Mouse (Mus musculus) forebrain, embryonic 10.5 days (tissue): Measurements from ENCODE around the gene Lamc2. TPM values are rescaled to one million over a fixed set of nuclear protein-coding genes. Genes with fewer than 3 reads are reported as not detected.

ENCODE experiments used
- DNase-seq: peaks from one replicate; pipeline ENCODE4 v3.0.0-alpha.2; 2017; ENCODE audit warnings: low spot score; ENCODE audit errors: extremely low spot score
- H3K27ac ChIP-seq: fragments of 300-500 bp; sonication (generic); 2 replicates; pipeline ENCODE4 v1.5.1; 2016; ENCODE audit warnings: mild to moderate bottlenecking
- H3K27me3 ChIP-seq: fragments of 300-500 bp; sonication (generic); 2 replicates; pipeline ENCODE4 v1.6.1; 2016; ENCODE audit warnings: mild to moderate bottlenecking; ENCODE audit not compliant: poor library complexity, severe bottlenecking
- H3K36me3 ChIP-seq: fragments of 300-500 bp; sonication (generic); replicated peaks from 2 replicates; pipeline ENCODE4 v1.6.1; 2016; ENCODE audit warnings: mild to moderate bottlenecking, moderate library complexity
- H3K4me1 ChIP-seq: fragments of 300-500 bp; sonication (generic); 2 replicates; pipeline ENCODE4 v1.6.1; 2016
- H3K4me3 ChIP-seq: fragments of 300-500 bp; sonication (generic); 2 replicates; pipeline ENCODE4 v1.5.1; 2016; ENCODE audit warnings: mild to moderate bottlenecking, moderate library complexity
- H3K9me3 ChIP-seq: fragments of 300-500 bp; sonication (generic); 2 replicates; pipeline ENCODE4 v1.6.1; 2016; ENCODE audit warnings: mild to moderate bottlenecking, moderate library complexity
- WGBS: fragments of 180-500 bp; shearing (Covaris S2); methylation state at CpG from one replicate; pipeline ENCODE4 v1.1.7; 2016; 5-methylcytosine and 5-hydroxymethylcytosine counted together
- polyA plus RNA-seq: library from polyadenylated mRNA; unstranded; fragments of >200 nt; fragmentation: Nextera tagmentation; extraction: Ambion mirVana; gene quantifications from 2 replicates; pipeline ENCODE4 v1.2.1, GENCODE M21; 2016

The Lamc2 gene
- polyA plus RNA-seq, 1 experiment from 2014 or later: 1.8 TPM

DNA sequence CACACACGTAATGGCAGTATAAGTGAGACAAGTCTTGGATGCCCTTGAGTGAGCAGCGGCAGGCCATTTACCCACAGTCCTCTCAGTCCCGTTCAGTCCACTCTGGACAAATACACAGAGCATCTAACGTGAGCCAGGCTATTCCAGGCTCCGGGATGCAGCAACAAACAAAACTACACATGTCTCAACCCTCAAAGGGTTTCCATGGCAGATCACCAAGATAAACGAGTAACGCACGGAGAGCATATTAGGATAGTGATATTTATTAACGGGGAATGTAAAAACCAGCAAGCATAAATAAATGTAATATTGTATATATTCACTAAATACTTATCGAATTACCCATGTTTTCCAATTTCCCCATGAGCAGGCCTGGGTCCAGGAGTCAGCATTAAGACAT, 15.2 kb downstream of the Lamc2 start:
- H3K4me1 ChIP-seq: peaks cover 14% of the 10 kb centered on the region
- no peak overlapping the region for H3K27ac ChIP-seq
- no peak overlapping the region for H3K4me3 ChIP-seq
- H3K9me3 ChIP-seq: no peaks in the 10 kb centered on the region
- no peaks in the 10 kb centered on the region for H3K27me3 ChIP-seq
- H3K36me3 ChIP-seq: no peaks in the 10 kb centered on the region
- WGBS: 93% methylated on average over 10 of the region's 10 CpGs
- DNase-seq: no peak

DNA sequence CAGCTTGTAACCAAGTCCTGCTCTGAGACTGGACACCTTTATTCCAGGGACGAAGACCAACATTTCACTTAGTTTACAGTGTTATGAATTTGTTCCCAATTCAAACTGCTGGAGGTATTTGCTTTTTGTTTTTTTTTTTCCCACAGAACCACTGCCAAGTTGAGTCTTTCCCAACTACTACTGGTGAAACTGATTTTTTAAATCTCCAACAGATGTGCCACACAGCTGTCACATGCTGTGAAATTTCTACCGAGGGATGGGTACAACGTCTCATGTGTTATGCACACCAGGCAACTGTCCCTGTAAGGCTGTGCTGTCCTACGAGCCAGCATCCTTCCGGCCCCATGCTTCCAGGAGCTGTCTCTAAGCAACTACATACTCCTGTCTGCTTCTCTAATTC, 18.0 kb downstream of the Lamc2 start:
- no peak overlapping the region for H3K27ac ChIP-seq
- no peaks in the 10 kb centered on the region for H3K9me3 ChIP-seq
- 90% methylated on average over 5 of the region's 5 CpGs for WGBS
- H3K27me3 ChIP-seq: no peaks in the 10 kb centered on the region
- DNase-seq: no peak
- H3K4me1 ChIP-seq: peaks cover 11% of the 10 kb centered on the region
- no peaks in the 10 kb centered on the region for H3K36me3 ChIP-seq
- H3K4me3 ChIP-seq: no peak overlapping the region

DNA sequence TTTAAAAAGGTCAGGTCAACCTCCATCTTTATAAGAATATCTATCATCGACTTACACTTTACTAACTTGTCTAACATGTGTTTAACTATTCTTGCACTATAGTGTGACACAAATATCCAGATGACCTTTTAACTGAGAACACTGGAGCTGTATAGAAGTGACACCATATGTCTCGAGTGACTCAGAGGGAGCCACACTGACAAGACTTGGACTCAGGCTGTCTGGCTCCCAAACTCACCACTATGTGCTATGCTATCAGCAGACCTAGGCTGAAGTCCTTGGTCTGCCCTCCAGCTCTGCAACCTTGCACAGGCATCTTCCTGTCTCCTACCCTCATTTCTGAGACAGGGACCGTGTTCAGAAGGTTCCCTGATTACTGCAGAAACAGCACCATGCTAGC, 22.4 kb downstream of the Lamc2 start:
- no peaks in the 10 kb centered on the region for H3K4me1 ChIP-seq
- H3K36me3 ChIP-seq: no peaks in the 10 kb centered on the region
- H3K27ac ChIP-seq: no peak overlapping the region
- DNase-seq: no peak
- H3K4me3 ChIP-seq: no peak overlapping the region
- H3K9me3 ChIP-seq: no peaks in the 10 kb centered on the region
- 87% methylated on average over 3 of the region's 3 CpGs for WGBS
- no peaks in the 10 kb centered on the region for H3K27me3 ChIP-seq

DNA sequence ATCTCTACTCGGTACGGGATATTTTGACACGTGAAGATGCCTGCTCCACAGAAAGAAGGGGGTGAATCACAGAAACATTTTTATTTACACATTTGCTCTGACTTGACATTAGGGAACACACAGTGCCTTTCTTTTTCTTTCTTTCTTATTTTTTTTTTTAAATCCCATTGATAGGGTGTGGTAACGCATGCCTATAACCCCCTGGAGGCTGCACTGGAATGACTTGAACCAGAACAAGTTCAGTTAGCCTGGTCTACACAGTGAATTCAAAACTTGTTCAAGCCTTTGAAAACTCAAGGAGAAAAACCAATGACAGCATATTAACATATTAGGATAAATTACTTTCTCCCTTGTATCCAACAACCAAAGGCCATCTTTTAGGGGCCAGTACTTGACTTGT, 27.1 kb downstream of the Lamc2 start:
- 0 out of 2 replicates have a peak, but pooled peaks cover 1% of the 10 kb centered on the region for H3K4me1 ChIP-seq
- no peaks in the 10 kb centered on the region for H3K9me3 ChIP-seq
- no peaks in the 10 kb centered on the region for H3K27me3 ChIP-seq
- 92% methylated on average over 4 of the region's 4 CpGs for WGBS
- no peak overlapping the region for H3K4me3 ChIP-seq
- no peak for DNase-seq
- H3K27ac ChIP-seq: no peak overlapping the region
- H3K36me3 ChIP-seq: no peaks in the 10 kb centered on the region

DNA sequence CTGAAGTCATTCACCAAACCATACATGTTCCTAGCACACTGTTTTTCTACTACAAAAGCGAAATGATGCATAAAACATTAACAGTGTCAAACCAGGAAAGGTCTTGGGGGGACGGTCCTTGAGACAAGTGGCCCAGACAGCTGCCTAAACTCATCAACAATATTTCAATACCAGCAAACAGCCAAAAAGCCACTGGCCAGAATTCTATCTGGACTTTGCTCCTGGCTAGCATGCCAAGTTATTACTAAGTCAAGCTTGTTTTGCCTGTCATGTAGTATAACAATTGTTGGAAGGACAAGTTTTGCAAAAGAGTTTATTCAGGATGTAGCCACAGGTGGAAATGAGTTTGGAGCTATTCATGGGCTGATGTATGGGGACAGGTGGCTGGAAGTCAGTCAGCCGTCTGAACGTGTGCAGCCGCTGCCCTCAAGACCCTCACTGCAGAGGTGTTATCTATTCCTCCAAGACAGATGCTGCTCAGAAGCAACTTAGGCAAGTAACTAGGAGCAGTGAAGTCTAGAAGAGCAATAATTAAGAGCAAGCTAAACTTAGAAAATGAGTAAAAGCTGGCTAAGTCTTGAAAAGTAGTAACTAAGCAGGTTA, 29.1 kb downstream of the Lamc2 start:
- Histone ChIP-seq H3K4me3 (no peak overlapping the region), H3K9me3 (no peaks in the 10 kb centered on the region), H3K36me3 (no peaks in the 10 kb centered on the region), H3K27ac (no peak overlapping the region), H3K27me3 (no peaks in the 10 kb centered on the region), H3K4me1 (0 out of 2 replicates have a peak, but pooled peaks cover 7% of the 10 kb centered on the region)
- no peak for DNase-seq
- WGBS: 83% methylated on average over 5 of the region's 5 CpGs

DNA sequence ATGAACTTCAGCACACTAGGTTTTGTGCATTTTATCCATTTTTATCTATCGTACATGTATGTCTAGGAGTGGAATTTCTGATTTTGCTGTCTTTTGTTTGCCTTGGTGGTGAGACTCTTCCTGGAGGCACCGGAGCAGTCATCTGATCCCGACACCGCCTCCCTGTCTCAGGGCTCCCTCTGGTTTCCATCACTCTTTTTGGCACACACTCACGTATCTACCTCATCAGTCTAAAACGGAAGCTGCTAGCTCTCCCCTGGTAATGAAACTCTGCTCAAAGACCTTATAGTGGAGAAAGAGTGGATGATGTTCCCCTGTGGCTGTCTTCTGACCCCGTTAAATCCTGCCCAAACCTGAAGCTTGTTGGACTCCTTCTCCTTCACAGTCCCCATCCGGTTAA, 30.9 kb downstream of the Lamc2 start:
- Histone ChIP-seq H3K4me3 (no peak overlapping the region), H3K9me3 (no peaks in the 10 kb centered on the region), H3K4me1 (0 out of 2 replicates have a peak, but pooled peaks cover 7% of the 10 kb centered on the region), H3K27me3 (no peaks in the 10 kb centered on the region), H3K27ac (no peak overlapping the region), H3K36me3 (no peaks in the 10 kb centered on the region)
- WGBS: 91% methylated on average over 8 of the region's 8 CpGs
- no peak for DNase-seq

DNA sequence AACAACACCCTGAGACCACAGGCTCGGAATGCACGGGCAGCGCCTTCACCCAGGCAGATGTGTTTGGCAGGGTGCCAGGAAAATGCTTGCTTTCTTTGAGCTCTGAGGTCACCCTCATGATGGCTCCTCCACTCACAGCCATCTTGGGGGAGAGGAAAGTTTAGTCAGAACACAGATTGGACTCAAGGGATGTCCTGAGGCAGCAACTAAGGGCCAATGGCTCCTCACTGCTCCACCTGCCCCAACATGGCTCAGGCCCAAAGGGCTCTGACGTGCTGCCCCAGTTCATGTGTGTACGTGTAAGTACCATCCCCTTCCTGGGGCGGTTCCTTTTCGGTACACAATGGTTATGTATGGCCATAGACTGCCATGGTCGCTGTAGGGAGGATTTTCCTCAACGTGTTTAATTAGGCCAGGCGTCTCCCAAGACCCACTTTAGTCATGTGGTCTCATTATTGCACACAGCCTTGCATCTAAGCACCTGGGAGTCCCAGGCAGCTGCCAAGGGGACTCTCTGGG, 32.6 kb downstream of the Lamc2 start:
- H3K9me3 ChIP-seq: no peaks in the 10 kb centered on the region
- no peak overlapping the region for H3K4me3 ChIP-seq
- H3K4me1 ChIP-seq: 0 out of 2 replicates have a peak, but pooled peaks cover 7% of the 10 kb centered on the region
- no peaks in the 10 kb centered on the region for H3K36me3 ChIP-seq
- H3K27me3 ChIP-seq: no peaks in the 10 kb centered on the region
- 89% methylated on average over 10 of the region's 10 CpGs for WGBS
- no peak overlapping the region for H3K27ac ChIP-seq
- no peak for DNase-seq

DNA sequence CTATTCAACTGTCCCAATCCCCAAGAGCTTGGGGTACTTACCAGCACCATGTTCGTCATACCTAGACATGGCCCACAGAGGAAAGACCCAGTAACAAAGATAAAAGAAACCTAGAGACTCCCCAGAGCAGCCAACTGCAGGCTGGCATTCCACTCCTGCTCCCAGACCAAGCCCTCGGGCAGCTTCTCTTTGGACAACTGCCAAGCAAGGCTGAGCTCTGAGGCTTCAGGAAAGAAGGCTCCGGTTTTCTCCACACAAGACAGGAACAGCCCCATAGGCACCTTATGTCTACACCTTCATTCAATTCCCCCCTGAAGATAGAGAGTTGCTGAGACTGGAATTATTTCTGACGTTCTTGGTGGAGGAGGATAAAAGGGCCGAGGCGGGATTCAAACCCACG, 33.7 kb downstream of the Lamc2 start:
- Histone ChIP-seq H3K27ac (no peak overlapping the region), H3K4me1 (0 out of 2 replicates have a peak, but pooled peaks cover 7% of the 10 kb centered on the region), H3K36me3 (no peaks in the 10 kb centered on the region), H3K4me3 (no peak overlapping the region), H3K27me3 (no peaks in the 10 kb centered on the region), H3K9me3 (no peaks in the 10 kb centered on the region)
- no peak for DNase-seq
- WGBS: 85% methylated on average over 7 of the region's 7 CpGs

DNA sequence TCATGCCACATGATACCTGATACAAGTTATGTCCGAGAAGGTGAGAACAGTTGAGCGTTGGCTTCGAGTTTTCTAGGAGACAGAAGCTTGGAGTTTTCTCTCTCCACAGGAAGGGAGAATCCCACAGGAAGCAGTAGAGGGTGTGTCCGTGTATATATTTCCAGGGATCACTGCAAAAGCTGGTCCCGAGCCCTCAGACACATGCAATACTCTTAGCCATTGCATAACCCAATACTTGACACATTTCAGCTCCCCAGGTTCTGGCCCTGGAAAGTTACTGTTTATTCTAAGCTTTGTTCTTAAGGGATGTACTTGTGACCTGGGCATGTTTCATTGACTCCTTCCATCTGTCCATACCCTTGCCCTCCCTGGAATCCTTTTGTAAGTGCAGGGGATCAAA, 40.5 kb downstream of the Lamc2 start:
- no peaks in the 10 kb centered on the region for H3K9me3 ChIP-seq
- peaks cover 7% of the 10 kb centered on the region for H3K4me1 ChIP-seq
- H3K27me3 ChIP-seq: no peaks in the 10 kb centered on the region
- H3K4me3 ChIP-seq: no peak overlapping the region
- H3K36me3 ChIP-seq: no peaks in the 10 kb centered on the region
- 89% methylated on average over 5 of the region's 5 CpGs for WGBS
- no peak for DNase-seq
- 0 out of 2 replicates have a peak overlapping the region, but pooled peaks have one; percentile 4 for H3K27ac ChIP-seq

DNA sequence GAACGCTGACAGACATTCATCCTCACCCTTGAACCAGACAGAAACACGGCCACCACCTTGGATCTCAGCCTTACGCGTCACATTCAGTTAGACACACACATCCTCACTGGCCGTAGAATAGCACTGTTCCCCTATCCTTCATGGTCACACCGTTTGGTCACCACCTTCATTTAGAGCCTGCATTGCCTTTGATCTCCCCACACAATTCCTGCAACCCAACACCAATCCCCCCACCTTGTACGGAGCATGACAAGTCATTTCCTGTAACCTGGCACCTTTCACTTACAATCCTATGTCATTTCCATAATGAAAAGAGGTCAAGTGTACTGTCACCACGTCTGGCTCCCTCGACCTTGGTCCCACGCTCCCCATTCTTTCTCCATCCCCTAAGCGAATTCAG, 42.2 kb downstream of the Lamc2 start:
- Histone ChIP-seq H3K27me3 (no peaks in the 10 kb centered on the region), H3K4me3 (no peak overlapping the region), H3K27ac (no peak overlapping the region), H3K9me3 (no peaks in the 10 kb centered on the region), H3K4me1 (peaks cover 9% of the 10 kb centered on the region), H3K36me3 (no peaks in the 10 kb centered on the region)
- WGBS: 88% methylated on average over 11 of the region's 11 CpGs
- no peak for DNase-seq

DNA sequence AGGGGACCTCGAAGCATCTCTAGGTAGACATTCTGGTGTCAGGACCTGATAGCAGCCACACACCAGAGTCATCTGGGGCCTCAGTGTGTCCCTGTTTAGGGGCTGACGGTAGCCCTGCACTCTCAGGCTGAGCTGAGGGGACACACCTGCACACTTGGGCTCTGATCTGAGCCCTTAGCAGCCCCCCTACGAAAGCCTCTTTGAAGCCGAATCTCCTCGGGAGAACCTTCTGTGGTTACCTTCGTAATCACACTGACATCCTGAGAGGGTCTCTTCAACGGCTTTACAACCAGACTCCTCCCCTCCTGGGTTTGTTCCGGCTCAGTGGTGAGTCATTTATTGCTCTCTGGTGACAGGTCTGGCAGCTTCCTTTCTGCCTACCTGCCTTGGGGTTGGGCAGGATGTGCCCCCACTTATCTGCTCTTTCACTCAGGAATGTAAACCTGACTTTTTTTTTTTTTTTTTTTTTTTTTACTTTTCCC, 45.5 kb downstream of the Lamc2 start:
- WGBS: 57% methylated on average over 8 of the region's 8 CpGs
- Histone ChIP-seq H3K36me3 (no peaks in the 10 kb centered on the region), H3K27ac (no peak overlapping the region), H3K9me3 (no peaks in the 10 kb centered on the region), H3K4me1 (peaks cover 4% of the 10 kb centered on the region), H3K27me3 (no peaks in the 10 kb centered on the region), H3K4me3 (no peak overlapping the region)
- DNase-seq: no peak

DNA sequence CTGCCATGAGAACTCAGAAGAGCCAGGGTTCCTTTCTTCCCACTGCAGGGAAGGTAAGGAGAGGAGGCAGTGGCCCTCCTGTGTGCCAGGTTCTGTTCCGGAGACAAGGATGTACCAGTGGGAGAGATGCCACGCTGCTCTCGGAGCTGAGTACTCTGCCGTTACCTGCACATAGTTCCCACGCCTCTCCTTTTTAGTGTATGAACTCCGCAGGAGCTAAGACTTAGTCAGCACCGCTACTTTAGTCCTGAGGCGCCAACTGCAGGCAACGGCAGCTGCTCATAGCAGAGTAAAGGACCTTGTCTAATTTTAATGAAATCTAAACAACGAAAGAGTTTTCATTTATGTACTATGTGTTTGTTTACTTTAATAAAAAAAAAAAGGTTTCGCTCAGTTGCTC, 46.0 kb downstream of the Lamc2 start:
- Histone ChIP-seq H3K4me1 (peaks cover 3% of the 10 kb centered on the region), H3K9me3 (no peaks in the 10 kb centered on the region), H3K4me3 (no peak overlapping the region), H3K36me3 (no peaks in the 10 kb centered on the region), H3K27ac (no peak overlapping the region), H3K27me3 (no peaks in the 10 kb centered on the region)
- WGBS: 84% methylated on average over 11 of the region's 11 CpGs
- no peak for DNase-seq

DNA sequence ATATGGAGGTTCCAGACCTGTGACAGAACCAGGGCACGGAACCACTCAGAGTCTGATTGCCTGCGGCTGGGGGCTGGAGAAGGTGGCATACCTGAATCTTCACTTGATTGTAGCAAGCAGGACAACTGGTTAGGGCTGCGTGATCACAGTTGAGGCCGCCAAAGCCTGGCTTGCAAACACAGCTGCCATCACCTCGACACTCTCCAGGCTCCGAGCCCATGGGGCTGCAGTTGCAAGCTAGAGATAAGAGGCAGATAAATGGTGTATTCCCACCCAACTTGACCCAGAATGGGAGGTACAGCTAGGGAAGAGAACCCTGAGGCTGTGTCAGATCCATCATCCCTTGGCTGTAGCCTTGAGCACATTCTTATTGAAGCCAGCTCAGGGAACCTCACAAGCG, 46.6 kb downstream of the Lamc2 start:
- no peaks in the 10 kb centered on the region for H3K27me3 ChIP-seq
- no peak overlapping the region for H3K27ac ChIP-seq
- H3K36me3 ChIP-seq: no peaks in the 10 kb centered on the region
- no peak overlapping the region for H3K4me3 ChIP-seq
- DNase-seq: no peak
- H3K9me3 ChIP-seq: no peaks in the 10 kb centered on the region
- H3K4me1 ChIP-seq: peaks cover 7% of the 10 kb centered on the region
- 89% methylated on average over 7 of the region's 7 CpGs for WGBS
